ENCODE assay signal across 23 mouse cellular contexts in the genomic region with DNA sequence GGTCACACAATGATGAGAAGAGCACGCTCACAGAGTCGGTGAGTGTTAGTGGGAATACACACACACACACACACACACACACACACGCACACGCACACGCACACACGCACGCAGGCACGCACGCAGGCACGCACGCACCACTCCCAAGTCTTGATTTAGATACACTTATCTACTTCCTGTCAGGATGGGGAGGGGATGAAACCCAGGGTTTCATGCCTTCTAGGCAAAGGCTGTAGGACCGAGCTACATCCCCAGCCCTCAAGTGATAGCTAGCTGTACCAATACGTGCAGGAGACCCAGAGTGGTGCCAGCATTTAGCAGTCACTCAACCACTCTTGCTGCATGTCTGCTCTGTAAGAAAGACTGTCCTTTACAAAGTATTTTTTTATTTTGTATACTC.
"Had no signal": no experiment of that assay in that cellular context is flagged by ENCODE, and none has a peak within 500 bp of the region (broad histone marks: within the 10 kb centered on the region; RNA-seq: fewer than 3 reads in every experiment).

No protein-coding gene starts in this region.

- H3K9ac ChIP-seq: kidney, embryonic 15.5 days; limb, embryonic 13.5 days; liver, embryonic 12.5 days; liver, embryonic 15.5 days; lung, embryonic 15.5 days; midbrain, embryonic 12.5 days; midbrain, embryonic 15.5 days; neural tube, embryonic 13.5 days; stomach, embryonic 15.5 days had no signal

- H3K36me3 ChIP-seq: kidney, embryonic 15.5 days; limb, embryonic 10.5 days; liver, embryonic 12.5 days; liver, embryonic 15.5 days; lung, embryonic 15.5 days; midbrain, embryonic 12.5 days; midbrain, embryonic 15.5 days; stomach, embryonic 15.5 days had no signal

- H3K4me1 ChIP-seq: limb, embryonic 13.5 days; liver, embryonic 12.5 days; liver, embryonic 15.5 days; lung, embryonic 15.5 days; midbrain, embryonic 15.5 days; neural tube, embryonic 13.5 days; stomach, embryonic 15.5 days had no signal

- H3K9me3 ChIP-seq: kidney, embryonic 15.5 days; limb, embryonic 10.5 days; liver, embryonic 12.5 days; liver, embryonic 15.5 days; lung, embryonic 15.5 days; midbrain, embryonic 12.5 days; midbrain, embryonic 15.5 days; neural tube, embryonic 13.5 days; stomach, embryonic 15.5 days had no signal

- H3K4me3 ChIP-seq: kidney, embryonic 15.5 days; limb, embryonic 10.5 days; limb, embryonic 13.5 days; liver, embryonic 12.5 days; liver, embryonic 15.5 days; lung, embryonic 15.5 days; midbrain, embryonic 12.5 days; midbrain, embryonic 15.5 days; myocyte; neural tube, embryonic 13.5 days; stomach, embryonic 15.5 days had no signal

- H3K27ac ChIP-seq: kidney, embryonic 15.5 days; limb, embryonic 10.5 days; limb, embryonic 13.5 days; liver, embryonic 12.5 days; liver, embryonic 15.5 days; lung, embryonic 15.5 days; midbrain, embryonic 12.5 days; midbrain, embryonic 15.5 days; neural tube, embryonic 13.5 days; stomach, embryonic 15.5 days had no signal

- DNase-seq: kidney, adult 8-10 months; kidney, postnatal 10 days; kidney, postnatal 36 days; liver; lung, adult 18-20 months; lung, postnatal 10 days; lung, postnatal 36 days; retina, postnatal 1 day; right cerebral cortex, postnatal 25 days; spleen, adult 18-20 months; thymus, postnatal 4 days had no signal

- ATAC-seq: intestine, postnatal 0 days; liver, embryonic 12.5 days; midbrain, embryonic 15.5 days had no signal

- H3K27me3 ChIP-seq: kidney, embryonic 15.5 days; limb, embryonic 13.5 days; liver, embryonic 12.5 days; liver, embryonic 15.5 days; lung, embryonic 15.5 days; midbrain, embryonic 12.5 days; midbrain, embryonic 15.5 days; neural tube, embryonic 13.5 days; stomach, embryonic 15.5 days had no signal

- H3K4me2 ChIP-seq: kidney, embryonic 15.5 days; limb, embryonic 13.5 days; liver, embryonic 12.5 days; liver, embryonic 15.5 days; lung, embryonic 15.5 days; midbrain, embryonic 12.5 days; midbrain, embryonic 15.5 days; neural tube, embryonic 13.5 days; stomach, embryonic 15.5 days had no signal
